Mouse (Mus musculus) heart, postnatal 0 days (tissue): ENCODE data around the gene Uck2. TPM values are rescaled to one million over a fixed set of nuclear protein-coding genes. Genes with fewer than 3 reads are reported as not detected.

ENCODE experiments used
- ATAC-seq: fragments of 200-750 bp; cut with Nextera tagmentation; 2 replicates; pipeline ENCODE4 v1.8.0; 2017; ENCODE audit warnings: low read depth, moderate number of reproducible peaks, moderate library complexity; ENCODE audit not compliant: insufficient read depth
- DNase-seq: peaks from one replicate; pipeline ENCODE4 v3.0.0-alpha.2; 2016; ENCODE audit warnings: low spot score
- H3K27ac ChIP-seq: fragments of 300-500 bp; sonication (generic); 2 replicates; pipeline ENCODE4 v1.5.1; 2014; ENCODE audit warnings: low read depth, mild to moderate bottlenecking
- H3K27me3 ChIP-seq: fragments of 300-500 bp; sonication (generic); 2 replicates; pipeline ENCODE4 v1.6.1; 2014; ENCODE audit warnings: low read length, mixed read lengths; ENCODE audit not compliant: control insufficient read depth, insufficient read depth
- H3K36me3 ChIP-seq: fragments of 300-500 bp; sonication (generic); replicated peaks from 2 replicates; pipeline ENCODE4 v1.6.1; 2014; ENCODE audit warnings: low read length, mixed read lengths; ENCODE audit not compliant: control insufficient read depth, insufficient read depth
- H3K4me1 ChIP-seq: fragments of 300-500 bp; sonication (generic); 2 replicates; pipeline ENCODE4 v1.6.1; 2014; ENCODE audit warnings: antibody characterized with exemption; ENCODE audit not compliant: control insufficient read depth, insufficient read depth
- H3K4me2 ChIP-seq: fragments of 300-500 bp; sonication (generic); 2 replicates; pipeline ENCODE4 v1.6.1; 2014; ENCODE audit warnings: low read depth, mild to moderate bottlenecking, low read length, moderate library complexity
- H3K4me3 ChIP-seq: fragments of 300-500 bp; sonication (generic); 2 replicates; pipeline ENCODE4 v1.5.1; 2014; ENCODE audit warnings: low read depth, low read length
- H3K9ac ChIP-seq: fragments of 300-500 bp; sonication (generic); replicated peaks from 2 replicates; pipeline ENCODE4 v1.6.1; 2014; ENCODE audit warnings: low read depth, low read length, mixed read lengths
- H3K9me3 ChIP-seq: fragments of 300-500 bp; sonication (generic); replicated peaks from 2 replicates; pipeline ENCODE4 v1.6.1; 2016; ENCODE audit warnings: low read length; ENCODE audit not compliant: control insufficient read depth
- CTCF ChIP-seq: IDR thresholded peaks from 2 replicates; pipeline ENCODE4 v1.5.1; 2016; ENCODE audit warnings: antibody characterized with exemption, control low read depth, low read depth
- EP300 ChIP-seq: IDR thresholded peaks from 2 replicates; pipeline ENCODE4 v1.6.1; 2016; ENCODE audit warnings: antibody characterized with exemption, low read depth
- WGBS: fragments of 180-500 bp; shearing (Covaris S2); extraction: QIAGEN DNeasy Blood & Tissue Kit; methylation state at CpG from one replicate; pipeline ENCODE4 v1.1.7; 2014; 5-methylcytosine and 5-hydroxymethylcytosine counted together
- polyA plus RNA-seq: library from polyadenylated mRNA; unstranded; fragments of >200 nt; fragmentation: Nextera tagmentation; extraction: Ambion mirVana; gene quantifications from 2 replicates; pipeline ENCODE4 v1.2.1, GENCODE M21; 2015
- total RNA-seq: library from RNA; depleted of rRNA; stranded (reverse); fragments of >200 nt; gene quantifications from 2 replicates; pipeline ENCODE4 v1.2.3, GENCODE M21; 2014; ENCODE audit warnings: low replicate concordance

Gene Uck2
- total and polyA plus RNA-seq, 2 experiments from 2014 or later, result 30.7 to 60.3 TPM

DNA sequence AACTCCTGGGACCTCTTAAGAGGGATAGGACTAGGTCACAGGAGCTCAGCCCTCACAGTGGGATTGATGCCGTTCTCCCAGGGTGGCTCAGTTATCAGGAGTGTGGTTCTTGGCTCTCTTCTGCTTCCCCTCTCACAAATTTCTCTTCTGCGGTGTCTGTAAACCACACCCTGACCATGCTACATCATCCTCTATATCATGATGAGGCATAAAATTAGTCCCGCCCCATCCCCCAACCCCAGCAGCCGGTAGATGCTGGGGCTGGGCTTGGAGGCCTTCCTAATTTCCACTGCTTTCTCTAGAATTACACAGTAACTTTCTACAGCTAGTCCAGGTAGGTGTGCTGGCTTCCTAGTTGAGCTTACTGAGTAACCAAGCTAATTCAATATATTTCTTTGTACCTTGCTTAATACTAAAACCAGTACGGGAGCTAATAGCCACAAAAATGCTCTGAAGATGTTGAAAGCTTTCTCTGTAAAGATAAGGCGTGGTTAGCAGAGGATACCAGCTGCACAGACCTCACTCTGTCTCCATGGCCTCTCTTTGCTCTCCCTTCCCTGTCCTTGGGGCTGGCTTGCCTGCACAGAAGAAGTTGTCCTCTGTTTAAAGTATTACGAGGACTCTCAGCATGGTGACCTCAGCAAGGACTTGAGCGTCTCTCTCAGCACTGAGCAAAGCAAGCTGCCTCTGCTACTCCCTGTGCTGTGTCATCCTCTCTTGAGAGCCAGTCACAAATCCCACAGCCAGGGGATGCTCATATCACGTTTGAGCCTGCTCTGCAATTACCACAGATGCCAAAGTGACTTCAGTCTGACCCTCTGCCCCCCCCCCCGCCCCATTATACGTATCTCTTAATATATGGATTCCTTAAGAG lies 3.8 kb upstream of the Uck2 start:
- no peak for DNase-seq
- Histone ChIP-seq H3K27me3 (no peaks in the 10 kb centered on the region), H3K36me3 (no peaks in the 10 kb centered on the region), H3K9ac (no peak overlapping the region), H3K4me1 (peaks cover 4% of the 10 kb centered on the region; the same call in 1 of the 2 replicates), H3K27ac (no peak overlapping the region), H3K4me2 (no peak overlapping the region), H3K4me3 (no peak overlapping the region), H3K9me3 (no peaks in the 10 kb centered on the region)
- WGBS, result 40% methylated on average over 11 of the region's 11 CpGs
- ATAC-seq, result no peak
- no peak for TF ChIP-seq CTCF
- TF ChIP-seq EP300, result no peak

DNA sequence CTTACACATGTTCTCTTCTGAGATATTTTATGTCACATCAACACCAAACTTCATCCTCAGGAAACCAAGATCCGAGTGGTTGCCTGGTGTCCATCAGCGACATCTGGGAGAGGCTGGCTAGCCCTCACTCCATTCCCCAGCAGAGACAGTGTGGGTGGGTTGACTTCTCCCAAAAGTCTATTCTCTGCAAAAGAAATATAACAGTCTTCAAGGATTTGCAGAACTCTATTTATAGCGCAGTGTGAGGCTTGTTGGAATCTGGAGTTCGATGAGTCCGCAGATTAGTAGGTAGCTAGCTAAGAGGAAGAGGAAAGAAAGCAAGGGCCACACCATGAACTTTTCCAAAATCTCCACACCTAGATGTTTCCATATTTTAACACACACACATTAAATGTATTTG lies 2.0 kb upstream of the Uck2 start:
- Histone ChIP-seq H3K36me3 (no peaks in the 10 kb centered on the region), H3K27ac (no peak overlapping the region), H3K9ac (no peak overlapping the region), H3K4me3 (no peak overlapping the region), H3K4me1 (peaks cover 4% of the 10 kb centered on the region), H3K9me3 (no peaks in the 10 kb centered on the region), H3K27me3 (no peaks in the 10 kb centered on the region), H3K4me2 (no peak overlapping the region)
- DNase-seq (no peak), ATAC-seq (no peak)
- WGBS, result 53% methylated on average over 5 of the region's 5 CpGs
- TF ChIP-seq EP300, result no peak
- no peak for TF ChIP-seq CTCF

DNA sequence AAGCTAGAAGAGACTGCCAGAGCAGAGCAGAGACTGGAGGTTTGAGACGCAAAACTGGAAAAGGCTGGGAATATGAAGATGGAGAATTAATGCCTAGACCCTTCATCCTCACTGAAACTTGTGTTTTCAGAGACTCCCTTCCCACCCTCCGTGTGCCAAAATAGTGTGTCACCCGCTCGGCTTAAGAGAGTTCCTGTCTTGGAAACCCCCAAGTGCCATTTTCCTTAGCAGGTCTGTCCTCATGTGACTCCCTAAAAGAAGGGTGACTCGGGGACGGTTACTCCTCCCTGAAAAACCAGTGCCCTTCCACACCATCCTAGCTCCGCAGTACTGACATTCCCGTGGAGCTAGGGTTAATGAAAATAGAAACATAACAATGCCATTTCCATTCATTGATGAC lies 236 bp upstream of the Uck2 start:
- Histone ChIP-seq H3K4me3 (peak overlapping the region; percentile 77), H3K4me1 (peaks cover 4% of the 10 kb centered on the region), H3K27ac (peak overlapping the region; percentile 88), H3K9me3 (no peaks in the 10 kb centered on the region), H3K9ac (peak overlapping the region; percentile 61; the same call in 1 of the 2 replicates), H3K27me3 (no peaks in the 10 kb centered on the region), H3K36me3 (no peaks in the 10 kb centered on the region), H3K4me2 (peak overlapping the region; percentile 91)
- DNase-seq, result no peak
- 0 out of 2 replicates have a peak, but pooled peaks have one; percentile 2 for TF ChIP-seq EP300
- no peak for TF ChIP-seq CTCF
- no peak for ATAC-seq
- WGBS, result 2% methylated on average over 8 of the region's 8 CpGs

DNA sequence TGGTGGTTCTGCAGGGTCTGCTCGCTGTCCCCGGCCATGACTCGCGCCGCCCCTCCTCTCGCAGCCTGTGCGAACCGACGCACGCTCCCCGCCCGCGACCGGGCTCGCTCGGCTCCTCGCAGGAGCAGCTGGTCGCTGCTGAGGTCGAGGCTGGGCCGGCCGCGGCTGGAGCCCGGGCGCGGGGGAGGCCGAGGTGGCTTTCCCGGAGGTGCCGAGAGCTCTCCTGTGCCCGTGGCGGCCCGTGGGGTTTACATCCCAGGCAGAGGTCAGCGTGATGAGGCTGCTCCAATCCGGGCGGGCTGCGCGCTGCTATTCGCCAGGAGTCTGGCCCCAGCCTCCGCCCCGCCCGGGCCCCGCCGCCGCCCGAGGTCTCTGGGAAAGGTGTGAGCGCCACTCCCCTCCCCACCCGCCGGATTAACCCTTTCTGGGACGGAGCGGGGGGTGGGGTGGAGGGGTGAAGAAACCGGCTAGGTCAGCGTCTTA lies 242 bp downstream of the Uck2 start:
- peak overlapping the region; percentile 88 for H3K27ac ChIP-seq
- WGBS, result 0% methylated on average over 47 of the region's 51 CpGs

DNA sequence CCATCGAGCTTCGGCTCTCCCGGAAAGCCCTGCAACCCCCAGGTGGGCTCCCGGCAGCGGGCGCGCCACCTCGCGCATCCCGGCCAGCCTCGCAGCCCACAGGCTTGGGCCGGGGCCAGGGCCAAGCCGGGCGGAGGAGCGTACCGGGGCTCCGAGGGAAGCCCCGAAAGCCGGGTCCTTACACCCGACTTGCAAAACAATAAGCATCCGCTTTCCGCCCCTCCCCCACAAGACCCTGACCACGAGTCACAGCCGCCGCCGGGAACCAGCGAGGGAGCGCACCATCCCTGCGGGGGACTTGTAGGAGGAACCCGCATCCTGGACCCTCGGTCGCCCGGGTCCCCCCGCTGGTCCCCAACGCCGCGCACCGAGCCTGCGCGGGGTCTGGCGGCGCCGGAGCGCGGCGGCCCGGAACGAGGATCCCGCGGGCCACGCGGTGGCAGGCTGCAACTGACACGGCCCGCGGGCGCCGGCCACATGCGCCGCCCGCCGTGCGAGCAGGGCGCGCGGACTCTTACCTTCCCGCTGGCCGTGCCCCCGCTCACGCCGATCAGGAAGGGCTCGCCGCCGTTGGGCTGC lies 773 bp downstream of the Uck2 start:
- H3K36me3 ChIP-seq, result no peaks in the 10 kb centered on the region
- H3K4me2 ChIP-seq, result peak overlapping the region; percentile 91
- no peaks in the 10 kb centered on the region for H3K9me3 ChIP-seq
- H3K4me3 ChIP-seq, result peak overlapping the region; percentile 77
- no peaks in the 10 kb centered on the region for H3K27me3 ChIP-seq
- H3K4me1 ChIP-seq, result peaks cover 4% of the 10 kb centered on the region
- H3K9ac ChIP-seq, result peak overlapping the region; percentile 61
- under 1% methylated on average over 66 of the region's 73 CpGs for WGBS
- peak; percentile 29 for DNase-seq
- TF ChIP-seq CTCF, result no peak; the same call in 1 of the 2 replicates
- no peak for TF ChIP-seq EP300
- peak overlapping the region; percentile 88 for H3K27ac ChIP-seq
- ATAC-seq, result peak; percentile 63

More for the DNA sequence above, 242 bp downstream of the Uck2 start:
- Histone ChIP-seq H3K9me3 (no peaks in the 10 kb centered on the region), H3K4me2 (peak overlapping the region; percentile 91), H3K4me1 (peaks cover 4% of the 10 kb centered on the region), H3K4me3 (peak overlapping the region; percentile 77), H3K36me3 (no peaks in the 10 kb centered on the region), H3K27me3 (no peaks in the 10 kb centered on the region), H3K9ac (peak overlapping the region; percentile 61)
- no peak for TF ChIP-seq CTCF
- TF ChIP-seq EP300, result 0 out of 2 replicates have a peak, but pooled peaks have one; percentile 38
- DNase-seq, result peak; percentile 70
- ATAC-seq, result peak; percentile 89
